Mouse (Mus musculus): ENCODE measurements around the gene Nprl2.

- no peak for TF ChIP-seq CTCF (IDR thresholded peaks at IDR 0.05; ENCODE audit: borderline replicate concordance, insufficient read depth, low read depth, low read length)
- no peak for TF ChIP-seq POLR2A (IDR thresholded peaks at IDR 0.05; ENCODE audit: borderline replicate concordance, insufficient read depth, low read length)
These were observed 1.0 kb upstream of the Nprl2 start for GRCm38 (mm10) chr9:107541005-107541404.

Data from cerebellum, adult 2 months (tissue).